Mouse (Mus musculus) lung, postnatal 0 days (tissue): Measurements from ENCODE around the gene Mtfp1.
"Not testable (repeated sequence)": the region's sequence is repeated elsewhere in the genome, so short reads cannot be mapped to it uniquely, and the experiment has no call there.

Experiments used
- CTCF ChIP-seq: IDR thresholded peaks from 2 replicates; pipeline ENCODE4 v1.5.1; 2016; ENCODE audit warnings: antibody characterized with exemption, mild to moderate bottlenecking
- EP300 ChIP-seq: IDR thresholded peaks from 2 replicates; pipeline ENCODE4 v1.6.1; 2016; ENCODE audit warnings: antibody characterized with exemption, mild to moderate bottlenecking, control low read depth

DNA sequence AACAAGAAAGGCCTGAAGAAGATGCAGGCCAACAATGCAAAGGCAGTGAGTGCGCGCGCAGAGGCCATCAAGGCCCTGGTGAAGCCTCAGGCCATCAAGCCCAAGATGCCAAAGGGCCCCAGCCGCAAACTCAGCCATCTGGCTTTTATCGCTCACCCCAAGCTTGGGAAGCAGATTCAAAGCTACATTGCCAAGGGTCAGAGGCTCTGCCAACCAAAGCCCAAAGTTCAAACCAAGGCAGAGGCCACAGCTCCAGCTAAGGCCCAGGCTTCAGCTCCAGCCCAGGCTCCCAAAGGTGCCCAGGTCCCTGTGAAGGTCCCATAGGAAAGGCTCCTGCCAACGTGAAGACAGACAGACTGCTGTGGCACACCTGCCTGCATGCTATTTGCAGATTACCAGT is 12.7 kb upstream of the Mtfp1 start:
- TF ChIP-seq EP300, CTCF: not testable (repeated sequence)
